Mouse (Mus musculus) macrophage (primary cell): ENCODE results near the gene Zfp84. TPM values are rescaled to one million over a fixed set of nuclear protein-coding genes. Genes with fewer than 3 reads are reported as not detected.
A peak's percentile ranks its signal among the peaks of the same experiment; 100 is the strongest.

Experiments used
- H3K27ac ChIP-seq: fragments of 350-480 bp; formaldehyde crosslinking; 2 replicates; pipeline ENCODE4 v1.9.0; 2021
- H3K36me3 ChIP-seq: fragments of 350-480 bp; formaldehyde crosslinking; 2 replicates; pipeline ENCODE4 v1.9.0; 2021; ENCODE audit errors: inconsistent target
- H3K4me3 ChIP-seq: fragments of 350-480 bp; formaldehyde crosslinking; 2 replicates; pipeline ENCODE4 v1.9.0; 2021; ENCODE audit errors: inconsistent target
- H3K79me2 ChIP-seq: fragments of 350-480 bp; formaldehyde crosslinking; 2 replicates; pipeline ENCODE4 v1.9.0; 2021; ENCODE audit errors: inconsistent target
- WGBS: methylation state at CpG from one replicate; pipeline ENCODE4 v1.1.7; 2026; ENCODE audit warnings: inconsistent platforms; ENCODE audit not compliant: missing documents; 5-methylcytosine and 5-hydroxymethylcytosine counted together
- polyA plus RNA-seq: library from polyadenylated mRNA; stranded (reverse); fragments of 250-400 nt; gene quantifications from 3 replicates; pipeline ENCODE4 v1.2.4, GENCODE M21; 2018; ENCODE audit warnings: inconsistent platforms

Gene Zfp84
- polyA plus RNA-seq, 1 experiment from 2014 or later = 12.3 TPM

GRCm38 (mm10) chr7:29785023-29785422 is 16.7 kb downstream of the Zfp84 start:
- H3K79me2 ChIP-seq = no peaks in the 10 kb centered on the region
- WGBS = 73% methylated on average over 8 of the region's 8 CpGs
- H3K27ac ChIP-seq = no peak overlapping the region
- H3K36me3 ChIP-seq = no peaks in the 10 kb centered on the region
- no peak overlapping the region for H3K4me3 ChIP-seq

GRCm38 (mm10) chr7:29785888-29786287 is 17.5 kb downstream of the Zfp84 start:
- Histone ChIP-seq H3K4me3 (no peak overlapping the region), H3K79me2 (no peaks in the 10 kb centered on the region), H3K27ac (no peak overlapping the region), H3K36me3 (no peaks in the 10 kb centered on the region)
- WGBS = 93% methylated on average over 5 of the region's 5 CpGs

- Histone ChIP-seq H3K27ac (no peak overlapping the region), H3K79me2 (no peaks in the 10 kb centered on the region), H3K36me3 (no peaks in the 10 kb centered on the region), H3K4me3 (no peak overlapping the region)
- WGBS = 57% methylated on average over 24 of the region's 27 CpGs
Measured at GRCm38 (mm10) chr7:29792906-29793305, 24.6 kb downstream of the Zfp84 start.

- WGBS = 94% methylated on average over 5 of the region's 5 CpGs
- H3K79me2 ChIP-seq = no peaks in the 10 kb centered on the region
- no peak overlapping the region for H3K27ac ChIP-seq
- H3K36me3 ChIP-seq = no peaks in the 10 kb centered on the region
- H3K4me3 ChIP-seq = no peak overlapping the region
Measured at GRCm38 (mm10) chr7:29807046-29807445, 38.7 kb downstream of the Zfp84 start.

- H3K4me3 ChIP-seq = no peak overlapping the region
- 94% methylated on average over 1 of the region's 1 CpGs for WGBS
- no peaks in the 10 kb centered on the region for H3K36me3 ChIP-seq
- peaks cover 15% of the 10 kb centered on the region for H3K79me2 ChIP-seq
- H3K27ac ChIP-seq = no peak overlapping the region
Measured at GRCm38 (mm10) chr7:29812244-29812643, 43.9 kb downstream of the Zfp84 start.

- WGBS = 94% methylated on average over 2 of the region's 2 CpGs
Measured at GRCm38 (mm10) chr7:29814381-29814780, 46.0 kb downstream of the Zfp84 start.

GRCm38 (mm10) chr7:29815061-29815784 is 46.9 kb downstream of the Zfp84 start:
- WGBS = 5% methylated on average over 12 of the region's 12 CpGs
- Histone ChIP-seq H3K36me3 (no peaks in the 10 kb centered on the region), H3K27ac (peak overlapping the region; percentile 79), H3K4me3 (peak overlapping the region; percentile 79), H3K79me2 (peaks cover 44% of the 10 kb centered on the region)

More at GRCm38 (mm10) chr7:29814381-29814780, 46.0 kb downstream of the Zfp84 start:
- H3K36me3 ChIP-seq = no peaks in the 10 kb centered on the region
- H3K4me3 ChIP-seq = no peak overlapping the region
- peaks cover 35% of the 10 kb centered on the region for H3K79me2 ChIP-seq
- no peak overlapping the region for H3K27ac ChIP-seq

- WGBS = under 1% methylated on average over 26 of the region's 26 CpGs
- Histone ChIP-seq H3K79me2 (peaks cover 51% of the 10 kb centered on the region), H3K27ac (peak within 1 kb of the TSS; percentile 79), H3K4me3 (peak within 1 kb of the TSS; percentile 79), H3K36me3 (no peaks in the 10 kb centered on the region)
Measured at GRCm38 (mm10) chr7:29815910-29816429, 47.6 kb downstream of the Zfp84 start, which contains the start of gene Zfp790. Zfp790 (plus strand) TSS chr7:29816114.

GRCm38 (mm10) chr7:29818619-29819254 is 50.4 kb downstream of the Zfp84 start:
- peaks cover 16% of the 10 kb centered on the region; the same call in 1 of the 2 replicates for H3K36me3 ChIP-seq
- peaks cover 76% of the 10 kb centered on the region for H3K79me2 ChIP-seq
- 8% methylated on average over 12 of the region's 12 CpGs for WGBS
- peak overlapping the region; percentile 76 for H3K4me3 ChIP-seq
- H3K27ac ChIP-seq = peak overlapping the region; percentile 12; the same call in 1 of the 2 replicates

GRCm38 (mm10) chr7:29828001-29828400 is 59.6 kb downstream of the Zfp84 start:
- H3K4me3 ChIP-seq = no peak overlapping the region
- no peak overlapping the region for H3K27ac ChIP-seq
- peaks cover 5% of the 10 kb centered on the region; the same call in 1 of the 2 replicates for H3K79me2 ChIP-seq
- peaks cover 68% of the 10 kb centered on the region for H3K36me3 ChIP-seq
- WGBS = 96% methylated on average over 12 of the region's 12 CpGs

Other genes with a start within 250 kb of the Zfp84 start
- 10.2 to 12.7 TPM (median 10.3 TPM) in 3 replicates for gene Sipa1l3, start 249.9 kb upstream of the Zfp84 start, polyA plus RNA-seq
- gene Catsperg2, start 41.5 kb upstream of the Zfp84 start, polyA plus RNA-seq = not detected in 3 replicates
- 0.57 to 1.1 TPM (median 0.83 TPM) in 3 replicates for gene Zfp30, start 15.4 kb downstream of the Zfp84 start, polyA plus RNA-seq
- 7.8 to 8.9 TPM (median 8.4 TPM) in 3 replicates for gene Zfp790, start 47.6 kb downstream of the Zfp84 start, polyA plus RNA-seq
- gene Zfp940, start 85.1 kb downstream of the Zfp84 start, polyA plus RNA-seq = 0.31 to 0.79 TPM (median 0.50 TPM) in 3 replicates
- gene Zfp420, start 91.4 kb downstream of the Zfp84 start, polyA plus RNA-seq = 2.0 to 2.8 TPM (median 2.5 TPM) in 3 replicates
- gene Zfp27, start 138.0 kb downstream of the Zfp84 start, polyA plus RNA-seq = 2.9 to 5.0 TPM (median 3.6 TPM) in 3 replicates
- gene Zfp383, start 139.7 kb downstream of the Zfp84 start, polyA plus RNA-seq = 1.3 to 2.7 TPM (median 1.6 TPM) in 3 replicates
- 4.4 to 6.4 TPM (median 5.5 TPM) in 3 replicates for gene Zfp74, start 185.5 kb downstream of the Zfp84 start, polyA plus RNA-seq
- gene Zfp568, start 215.4 kb downstream of the Zfp84 start, polyA plus RNA-seq = 2.6 to 4.6 TPM (median 2.8 TPM) in 3 replicates